Comparison of ENCODE assay signal across 9 mouse cellular contexts in genomic region chr11:95397843-95398835, GRCm38 (mm10). TPM values are rescaled to one million over a fixed set of nuclear protein-coding genes. Genes with fewer than 3 reads are reported as not detected.
DNase-seq lines count a peak whose midpoint lies in the region; ATAC-seq and TF ChIP-seq lines count a peak whose summit lies in the region.
"Had no signal": no experiment of that assay in that cellular context is flagged by ENCODE, and none has a peak within 500 bp of the region (broad histone marks: within the 10 kb centered on the region; RNA-seq: fewer than 3 reads in every experiment).

No protein-coding gene starts in this region.

- no peaks in the 10 kb centered on the region for H3K27me3 ChIP-seq in small intestine, adult 2 months (ENCODE audit: control insufficient read depth, insufficient read depth, low read length)
- H3K27me3 ChIP-seq: limb, embryonic 12.5 days had no signal

- WGBS in small intestine, adult 2 months = 43% methylated on average over 14 of the region's 14 CpGs

- no peak overlapping the region for H3K27ac ChIP-seq in cortical plate, adult 2 months (ENCODE audit: insufficient read depth, low read length)
- no peak overlapping the region for H3K27ac ChIP-seq in layer of hippocampus, adult 2 months
- H3K27ac ChIP-seq in small intestine, adult 2 months (ENCODE audit: insufficient read depth, low read depth, low read length) = no peak overlapping the region
- H3K27ac ChIP-seq: limb, embryonic 12.5 days had no signal

- peak; percentile 94 for TF ChIP-seq CTCF in cortical plate, adult 2 months (IDR thresholded peaks at IDR 0.05; ENCODE audit: extremely low read depth, insufficient read depth, low read length)
- TF ChIP-seq CTCF in layer of hippocampus, adult 2 months (conservative IDR thresholded peaks at IDR 0.05) = peak; percentile 100
- TF ChIP-seq CTCF in small intestine, adult 2 months (IDR thresholded peaks at IDR 0.05; ENCODE audit: extremely low read depth, insufficient read length, insufficient replicate concordance, low read depth, low read length) = peak; percentile 91; the same call in 1 of the 2 replicates

- H3K4me3 ChIP-seq in cortical plate, adult 2 months (ENCODE audit: insufficient read depth, low read length) = no peak overlapping the region
- H3K4me3 ChIP-seq in layer of hippocampus, adult 2 months = no peak overlapping the region
- no peak overlapping the region for H3K4me3 ChIP-seq in small intestine, adult 2 months (ENCODE audit: low read depth, low read length)
- H3K4me3 ChIP-seq: limb, embryonic 12.5 days had no signal

- ATAC-seq in CD4-positive, CD25-positive, alpha-beta regulatory T cell, adult 4 months = no peak

- TF ChIP-seq POLR2A in cortical plate, adult 2 months (IDR thresholded peaks at IDR 0.05; ENCODE audit: extremely low read depth, insufficient read depth, low read length) = no peak
- no peak for TF ChIP-seq POLR2A in small intestine, adult 2 months (IDR thresholded peaks at IDR 0.05; ENCODE audit: low read depth, low read length)

- H3K36me3 ChIP-seq in small intestine, adult 2 months (ENCODE audit: control insufficient read depth, insufficient read depth, low read length) = no peaks in the 10 kb centered on the region

- DNase-seq in CD4-positive, CD25-positive, alpha-beta regulatory T cell, adult 2 months (ENCODE audit: low read depth, low spot score) = peak; percentile 79
- peak; percentile 64 for DNase-seq in T-cell, adult 2 months (ENCODE audit: low spot score)
- peak; percentile 82 for DNase-seq in gastrocnemius, postnatal 10 days
- DNase-seq in layer of hippocampus, adult 2 months (ENCODE audit: low spot score in 2 of 2) = peak; percentile 47 to 82
- DNase-seq in lung, postnatal 14 days = peak; percentile 86

- H3K4me1 ChIP-seq in cortical plate, adult 2 months (ENCODE audit: control insufficient read depth, insufficient read depth, low read length) = peaks cover 4% of the 10 kb centered on the region; the same call in 1 of the 2 replicates
- no peaks in the 10 kb centered on the region for H3K4me1 ChIP-seq in small intestine, adult 2 months (ENCODE audit: control insufficient read depth, insufficient read depth, insufficient read length, low read length)
- H3K4me1 ChIP-seq: limb, embryonic 12.5 days had no signal

RNA-seq across cellular contexts. Expression of gene Slc35b1, which starts 13.6 kb away (rescaled TPM):
- polyA plus RNA-seq in CD4-positive, CD25-positive, alpha-beta regulatory T cell, adult 4 months (2017; shearing (Covaris generic)) = 10 to 100 TPM; 53.8 to 61.1 TPM
- polyA plus RNA-seq in cortical plate, adult 2 months (2012; rRNA removed) = 77.9 and 78.2 TPM in 2 replicates
- 10 to 100 TPM; 42.7 to 43.8 TPM for total RNA-seq in gastrocnemius, postnatal 10 days (2021)
- 10 to 100 TPM; 64.4 to 69.2 TPM for total RNA-seq in layer of hippocampus, adult 2 months (2021)
- polyA plus RNA-seq in small intestine, adult 2 months (2012; rRNA removed) = 81.9 and 151 TPM in 2 replicates

RNA-seq across cellular contexts. Expression of gene Spop, which starts 15.7 kb away (rescaled TPM):
- polyA plus RNA-seq in CD4-positive, CD25-positive, alpha-beta regulatory T cell, adult 4 months (2017; shearing (Covaris generic)) = 100 to 1,000 TPM; 176 to 230 TPM
- polyA plus RNA-seq in cortical plate, adult 2 months (2012; rRNA removed) = 128 and 136 TPM in 2 replicates
- 100 to 1,000 TPM; 192 to 216 TPM for total RNA-seq in gastrocnemius, postnatal 10 days (2021)
- total RNA-seq in layer of hippocampus, adult 2 months (2021) = 100 to 1,000 TPM; 170 to 176 TPM
- polyA plus RNA-seq in small intestine, adult 2 months (2012; rRNA removed) = 23.1 and 65.9 TPM in 2 replicates
